Mouse (Mus musculus) intestine, postnatal 0 days (tissue): ENCODE results near the gene Olfr675. TPM values are rescaled to one million over a fixed set of nuclear protein-coding genes. Genes with fewer than 3 reads are reported as not detected.
"Not testable (repeated sequence)": the region's sequence is repeated elsewhere in the genome, so short reads cannot be mapped to it uniquely, and the experiment has no call there.

ENCODE experiments used
- ATAC-seq: fragments of 200-750 bp; cut with Nextera tagmentation; 2 replicates; pipeline ENCODE4 v1.8.0; 2017; ENCODE audit warnings: mild to moderate bottlenecking, moderate TSS enrichment, moderate library complexity
- H3K27ac ChIP-seq: fragments of 300-500 bp; sonication (generic); 2 replicates; pipeline ENCODE4 v1.5.1; 2014; ENCODE audit warnings: mild to moderate bottlenecking, low read depth, low read length, moderate library complexity
- H3K27me3 ChIP-seq: fragments of 300-500 bp; sonication (generic); replicated peaks from 2 replicates; pipeline ENCODE4 v1.6.1; 2014; ENCODE audit warnings: low read length, mixed read lengths; ENCODE audit not compliant: control insufficient read depth, insufficient read depth
- H3K36me3 ChIP-seq: fragments of 300-500 bp; sonication (generic); 2 replicates; pipeline ENCODE4 v1.6.1; 2014; ENCODE audit warnings: mild to moderate bottlenecking, moderate library complexity; ENCODE audit not compliant: control insufficient read depth, insufficient read depth
- H3K4me1 ChIP-seq: fragments of 300-500 bp; sonication (generic); replicated peaks from 2 replicates; pipeline ENCODE4 v1.6.1; 2014; ENCODE audit warnings: antibody characterized with exemption, low read length, mixed read lengths; ENCODE audit not compliant: control insufficient read depth, insufficient read depth
- H3K4me2 ChIP-seq: fragments of 300-500 bp; sonication (generic); replicated peaks from 2 replicates; pipeline ENCODE4 v1.6.1; 2014; ENCODE audit warnings: low read depth, mild to moderate bottlenecking, moderate library complexity
- H3K4me3 ChIP-seq: fragments of 300-500 bp; sonication (generic); 2 replicates; pipeline ENCODE4 v1.5.1; 2014; ENCODE audit warnings: low read depth, low read length
- H3K9ac ChIP-seq: fragments of 300-500 bp; sonication (generic); 2 replicates; pipeline ENCODE4 v1.6.1; 2014; ENCODE audit warnings: mild to moderate bottlenecking, low read depth, low read length
- H3K9me3 ChIP-seq: fragments of 300-500 bp; sonication (generic); 2 replicates; pipeline ENCODE4 v1.6.1; 2016; ENCODE audit warnings: mixed run types; ENCODE audit not compliant: control insufficient read depth
- CTCF ChIP-seq: sonication (generic); IDR thresholded peaks from 2 replicates; pipeline ENCODE4 v1.5.1; 2016; ENCODE audit warnings: low read depth, mild to moderate bottlenecking, control low read depth, antibody characterized with exemption, moderate library complexity
- WGBS: fragments of 180-500 bp; shearing (Covaris S2); extraction: QIAGEN DNeasy Blood & Tissue Kit; methylation state at CpG from one replicate; pipeline ENCODE4 v1.1.7; 2014; 5-methylcytosine and 5-hydroxymethylcytosine counted together
- polyA plus RNA-seq: library from polyadenylated mRNA; unstranded; fragments of >200 nt; fragmentation: Nextera tagmentation; extraction: Ambion mirVana; gene quantifications from 2 replicates; pipeline ENCODE4 v1.2.1, GENCODE M21; 2015

The Olfr675 gene
- polyA plus RNA-seq, 1 experiment from 2014 or later, result not detected

DNA sequence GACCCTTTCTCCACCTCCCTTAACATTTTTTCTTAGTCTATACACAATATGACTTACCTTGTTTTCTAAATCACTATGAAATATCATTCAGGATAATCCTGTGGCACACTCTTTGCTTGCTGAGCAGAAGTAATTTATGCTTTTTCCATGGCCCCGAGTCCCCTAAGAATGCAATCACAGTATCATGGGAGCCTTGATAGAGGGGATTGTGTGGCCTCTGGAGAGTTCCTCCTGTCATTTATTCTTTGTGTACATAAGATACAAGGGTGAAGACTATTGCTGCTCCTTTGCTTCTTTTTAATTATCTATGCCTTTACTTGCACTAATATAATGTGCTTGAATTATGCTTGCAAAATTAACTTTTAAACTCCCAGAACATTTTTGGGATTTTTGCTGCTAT, 49.2 kb downstream of the Olfr675 start, which contains the start of gene Olfr671:
Gene Olfr671, minus strand, starts transcription at position 101 of the 400 bp plus-strand sequence.
- WGBS, result 46% methylated on average over 1 of the region's 1 CpGs

GRCm38 (mm10) chr7:104972507-104972906, 55.8 kb downstream of the Olfr675 start:
- not testable (repeated sequence) for H3K27me3 ChIP-seq, H3K9me3 ChIP-seq, H3K27ac ChIP-seq, H3K9ac ChIP-seq, H3K4me3 ChIP-seq, H3K4me2 ChIP-seq, H3K4me1 ChIP-seq, ATAC-seq, H3K36me3 ChIP-seq
- WGBS, result 61% methylated on average over 2 of the region's 2 CpGs

More for the DNA sequence above, 49.2 kb downstream of the Olfr675 start, which contains the start of gene Olfr671:
- no peak for ATAC-seq
- Histone ChIP-seq H3K4me1 (no peaks in the 10 kb centered on the region), H3K36me3 (no peaks in the 10 kb centered on the region), H3K9me3 (no peaks in the 10 kb centered on the region), H3K27me3 (no peaks in the 10 kb centered on the region), H3K4me3 (no peak within 1 kb of the TSS), H3K9ac (no peak within 1 kb of the TSS), H3K4me2 (no peak within 1 kb of the TSS), H3K27ac (no peak within 1 kb of the TSS)
- no peak for TF ChIP-seq CTCF

Other genes starting within 250 kb of the Olfr675 start
- gene Usp17lb, start 185.9 kb downstream of the Olfr675 start, polyA plus RNA-seq, result not detected in 2 replicates
- gene Usp17la, start 171.5 kb downstream of the Olfr675 start, polyA plus RNA-seq, result not detected in 2 replicates
- not detected in 2 replicates for gene Olfr665, start 150.4 kb downstream of the Olfr675 start, polyA plus RNA-seq
- gene Olfr666, start 132.5 kb downstream of the Olfr675 start, polyA plus RNA-seq, result not detected in 2 replicates
- not detected in 2 replicates for gene Olfr667, start 107.0 kb downstream of the Olfr675 start, polyA plus RNA-seq
- gene Olfr668, start 100.4 kb downstream of the Olfr675 start, polyA plus RNA-seq, result not detected in 2 replicates
- not detected in 2 replicates for gene Olfr669, start 94.2 kb downstream of the Olfr675 start, polyA plus RNA-seq
- not detected in 2 replicates for gene Olfr670, start 65.8 kb downstream of the Olfr675 start, polyA plus RNA-seq
- gene Olfr671, start 49.3 kb downstream of the Olfr675 start, polyA plus RNA-seq, result not detected in 2 replicates
- not detected in 2 replicates for gene Olfr672, start 26.4 kb downstream of the Olfr675 start, polyA plus RNA-seq
- not detected in 2 replicates for gene Olfr676, start 4.2 kb upstream of the Olfr675 start, polyA plus RNA-seq
- gene Olfr677, start 22.9 kb upstream of the Olfr675 start, polyA plus RNA-seq, result not detected in 2 replicates
- gene Olfr678, start 36.0 kb upstream of the Olfr675 start, polyA plus RNA-seq, result not detected in 2 replicates
- not detected in 2 replicates for gene Olfr679, start 52.7 kb upstream of the Olfr675 start, polyA plus RNA-seq
- gene Olfr680-ps1, start 64.4 kb upstream of the Olfr675 start, polyA plus RNA-seq, result not detected in 2 replicates
- gene Olfr681, start 88.4 kb upstream of the Olfr675 start, polyA plus RNA-seq, result not detected in 2 replicates
- not detected in 2 replicates for gene Olfr683, start 118.6 kb upstream of the Olfr675 start, polyA plus RNA-seq
- gene Olfr684, start 135.2 kb upstream of the Olfr675 start, polyA plus RNA-seq, result not detected in 2 replicates
- gene Olfr685, start 157.6 kb upstream of the Olfr675 start, polyA plus RNA-seq, result not detected in 2 replicates
- gene Olfr686, start 179.0 kb upstream of the Olfr675 start, polyA plus RNA-seq, result not detected in 2 replicates